Mouse (Mus musculus) midbrain, embryonic 16.5 days (tissue): ENCODE data around the gene Hps3. TPM values are rescaled to one million over a fixed set of nuclear protein-coding genes. Genes with fewer than 3 reads are reported as not detected.
A peak's percentile ranks its signal among the peaks of the same experiment; 100 is the strongest.

Experiments used
- ATAC-seq: fragments of 200-750 bp; cut with Nextera tagmentation; 2 replicates; pipeline ENCODE4 v1.8.0; 2017; ENCODE audit warnings: moderate TSS enrichment
- H3K27ac ChIP-seq: fragments of 300-500 bp; sonication (generic); 2 replicates; pipeline ENCODE4 v1.5.1; 2014; ENCODE audit warnings: mild to moderate bottlenecking, low read length, mixed read lengths
- H3K27me3 ChIP-seq: fragments of 300-500 bp; sonication (generic); 2 replicates; pipeline ENCODE4 v1.6.1; 2014; ENCODE audit warnings: low read depth, low read length, mixed read lengths; ENCODE audit not compliant: control insufficient read depth, insufficient read depth
- H3K36me3 ChIP-seq: fragments of 300-500 bp; sonication (generic); 2 replicates; pipeline ENCODE4 v1.6.1; 2014; ENCODE audit warnings: mild to moderate bottlenecking, low read length, moderate library complexity, mixed read lengths; ENCODE audit not compliant: control insufficient read depth, insufficient read depth
- H3K4me1 ChIP-seq: fragments of 300-500 bp; sonication (generic); 2 replicates; pipeline ENCODE4 v1.6.1; 2014; ENCODE audit warnings: mild to moderate bottlenecking, low read length, mixed read lengths; ENCODE audit not compliant: control insufficient read depth, insufficient read depth
- H3K4me2 ChIP-seq: fragments of 300-500 bp; sonication (generic); 2 replicates; pipeline ENCODE4 v1.6.1; 2014; ENCODE audit warnings: mild to moderate bottlenecking, low read length, mixed read lengths
- H3K4me3 ChIP-seq: fragments of 300-500 bp; sonication (generic); 2 replicates; pipeline ENCODE4 v1.5.1; 2014; ENCODE audit warnings: low read depth, mild to moderate bottlenecking, low read length, moderate library complexity, mixed read lengths
- H3K9ac ChIP-seq: fragments of 300-500 bp; sonication (generic); 2 replicates; pipeline ENCODE4 v1.6.1; 2014; ENCODE audit warnings: low read depth, low read length, mixed read lengths
- H3K9me3 ChIP-seq: fragments of 300-500 bp; sonication (generic); replicated peaks from 2 replicates; pipeline ENCODE4 v1.6.1; 2014; ENCODE audit warnings: mild to moderate bottlenecking, low read length, mixed read lengths; ENCODE audit not compliant: control insufficient read depth, poor library complexity, severe bottlenecking
- WGBS: fragments of 180-500 bp; shearing (Covaris S2); extraction: QIAGEN DNeasy Blood & Tissue Kit; methylation state at CpG from one replicate; pipeline ENCODE4 v1.1.7; 2014; 5-methylcytosine and 5-hydroxymethylcytosine counted together
- polyA plus RNA-seq: library from polyadenylated mRNA; unstranded; fragments of >200 nt; fragmentation: Nextera tagmentation; extraction: Ambion mirVana; gene quantifications from 2 replicates; pipeline ENCODE4 v1.2.1, GENCODE M21; 2015

The Hps3 gene
- polyA plus RNA-seq, 1 experiment from 2014 or later = 12.3 TPM

DNA sequence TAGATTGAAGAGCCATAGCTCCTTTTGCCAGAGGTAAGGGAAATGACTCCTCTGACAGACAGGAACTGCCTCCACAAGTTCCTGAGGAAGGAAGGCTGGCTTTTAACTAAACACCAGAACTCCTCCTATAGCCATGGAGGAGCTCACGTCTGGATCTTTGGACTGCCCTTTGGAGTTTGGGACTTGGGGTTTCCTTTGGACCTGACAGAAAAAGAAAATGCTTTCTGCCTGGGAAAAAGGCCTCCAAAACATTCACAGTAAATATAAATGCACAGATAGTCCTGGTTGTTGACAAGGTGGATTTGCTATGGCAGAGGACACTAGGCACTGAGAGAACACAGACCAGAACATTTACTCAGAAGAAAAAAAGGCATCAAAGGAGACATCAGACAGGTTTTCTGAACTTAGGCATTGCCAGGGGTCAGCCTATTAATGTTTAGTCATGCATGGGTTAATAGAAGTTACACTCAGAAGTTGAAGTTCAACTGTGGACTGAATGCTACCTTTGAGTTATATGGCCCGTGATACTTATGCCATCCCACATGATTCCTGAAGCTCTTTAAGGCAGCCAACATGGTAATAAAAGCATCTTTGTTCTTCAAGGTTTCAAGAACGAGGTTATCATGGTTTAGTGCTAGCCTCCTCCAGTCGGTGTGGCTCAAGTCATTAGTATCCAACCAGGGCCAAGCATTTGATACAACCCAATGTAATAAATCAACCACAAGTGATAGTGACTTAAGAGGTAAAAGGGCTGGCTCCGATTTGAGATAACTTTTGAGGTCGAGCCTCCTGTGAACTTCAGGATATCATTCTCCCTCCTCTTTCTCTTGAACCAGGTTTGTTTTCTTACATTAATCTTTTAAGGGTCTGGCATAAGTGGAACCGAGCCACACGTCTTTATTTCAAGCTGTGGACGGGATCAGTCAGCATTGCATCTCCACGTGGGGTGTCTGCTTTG is 1.1 kb downstream of the Hps3 start:
- no peak for ATAC-seq
- Histone ChIP-seq H3K9ac (peak overlapping the region; percentile 80), H3K4me2 (peak overlapping the region; percentile 81), H3K4me3 (peak overlapping the region; percentile 89), H3K36me3 (no peaks in the 10 kb centered on the region), H3K4me1 (peaks cover 11% of the 10 kb centered on the region), H3K27me3 (no peaks in the 10 kb centered on the region), H3K27ac (peak overlapping the region; percentile 77; the same call in 1 of the 2 replicates), H3K9me3 (no peaks in the 10 kb centered on the region)
- 24% methylated on average over 10 of the region's 10 CpGs for WGBS

DNA sequence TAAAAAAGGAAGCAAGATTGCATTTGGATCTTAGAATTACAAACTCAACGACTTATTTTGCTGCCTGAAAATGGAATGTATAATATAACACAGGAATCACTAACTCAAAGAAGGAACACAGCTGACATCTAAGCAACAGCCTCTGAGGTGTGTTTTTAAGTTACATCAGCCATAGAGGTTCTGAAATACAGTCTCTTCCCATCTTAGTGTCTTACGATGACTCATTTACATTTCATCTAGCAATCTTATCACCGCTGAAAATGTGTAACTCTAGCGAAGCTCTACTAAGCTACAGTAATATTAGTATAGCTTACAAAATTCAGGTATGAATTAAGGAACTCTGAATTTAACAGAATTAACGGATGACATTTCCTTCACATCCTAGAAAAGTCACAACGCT is 4.3 kb downstream of the Hps3 start:
- Histone ChIP-seq H3K36me3 (peaks cover 6% of the 10 kb centered on the region), H3K9me3 (no peaks in the 10 kb centered on the region), H3K27me3 (no peaks in the 10 kb centered on the region), H3K4me3 (no peak overlapping the region), H3K9ac (no peak overlapping the region), H3K4me1 (peaks cover 11% of the 10 kb centered on the region), H3K4me2 (no peak overlapping the region), H3K27ac (no peak overlapping the region)
- no peak for ATAC-seq
- WGBS = 93% methylated on average over 6 of the region's 6 CpGs

DNA sequence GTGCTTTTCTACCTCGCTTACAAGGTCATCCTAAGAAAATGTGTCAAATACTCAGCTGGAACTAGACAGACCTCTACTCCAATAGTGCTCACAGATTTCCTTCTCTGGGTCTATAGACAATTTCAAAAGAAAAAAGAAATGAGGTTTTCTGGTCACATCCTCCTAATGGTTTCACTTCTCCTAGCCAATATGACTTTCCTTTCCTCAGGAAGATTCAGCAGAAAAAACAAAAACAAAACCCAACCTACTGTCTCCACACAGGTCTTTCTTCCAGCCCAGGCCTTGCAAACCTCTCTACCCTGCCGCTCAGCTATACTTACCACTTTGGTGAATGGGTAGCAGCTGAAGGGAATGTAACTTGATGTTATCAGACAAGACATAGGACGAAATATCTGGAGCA is 6.5 kb downstream of the Hps3 start:
- Histone ChIP-seq H3K27ac (no peak overlapping the region), H3K9me3 (no peaks in the 10 kb centered on the region), H3K9ac (no peak overlapping the region), H3K36me3 (peaks cover 20% of the 10 kb centered on the region), H3K4me1 (0 out of 2 replicates have a peak, but pooled peaks cover 3% of the 10 kb centered on the region), H3K4me3 (no peak overlapping the region), H3K4me2 (no peak overlapping the region), H3K27me3 (no peaks in the 10 kb centered on the region)
- 92% methylated on average over 3 of the region's 3 CpGs for WGBS
- ATAC-seq = no peak

DNA sequence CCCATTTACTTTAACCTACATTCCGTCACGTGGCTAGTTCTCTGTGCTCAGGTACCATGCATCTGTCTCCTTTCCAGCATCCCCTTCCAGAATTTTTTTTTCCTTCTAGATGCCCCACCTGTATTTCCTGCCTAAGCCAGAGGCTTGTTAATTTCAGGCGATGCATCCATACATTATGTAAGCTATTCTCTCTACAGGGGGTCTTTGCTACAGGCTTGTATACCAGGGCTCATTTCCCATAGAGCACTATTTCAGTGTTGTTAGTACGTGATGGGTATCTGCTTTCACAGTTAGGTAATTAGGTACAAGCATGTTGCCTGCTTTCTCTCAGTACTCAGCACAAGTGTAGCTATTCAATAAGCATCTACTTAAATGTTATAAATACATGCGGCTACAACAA is 7.3 kb downstream of the Hps3 start:
- Histone ChIP-seq H3K4me3 (no peak overlapping the region), H3K36me3 (peaks cover 23% of the 10 kb centered on the region), H3K27me3 (no peaks in the 10 kb centered on the region), H3K4me2 (no peak overlapping the region), H3K27ac (no peak overlapping the region), H3K4me1 (no peaks in the 10 kb centered on the region), H3K9ac (no peak overlapping the region), H3K9me3 (no peaks in the 10 kb centered on the region)
- ATAC-seq = no peak
- 88% methylated on average over 5 of the region's 5 CpGs for WGBS

DNA sequence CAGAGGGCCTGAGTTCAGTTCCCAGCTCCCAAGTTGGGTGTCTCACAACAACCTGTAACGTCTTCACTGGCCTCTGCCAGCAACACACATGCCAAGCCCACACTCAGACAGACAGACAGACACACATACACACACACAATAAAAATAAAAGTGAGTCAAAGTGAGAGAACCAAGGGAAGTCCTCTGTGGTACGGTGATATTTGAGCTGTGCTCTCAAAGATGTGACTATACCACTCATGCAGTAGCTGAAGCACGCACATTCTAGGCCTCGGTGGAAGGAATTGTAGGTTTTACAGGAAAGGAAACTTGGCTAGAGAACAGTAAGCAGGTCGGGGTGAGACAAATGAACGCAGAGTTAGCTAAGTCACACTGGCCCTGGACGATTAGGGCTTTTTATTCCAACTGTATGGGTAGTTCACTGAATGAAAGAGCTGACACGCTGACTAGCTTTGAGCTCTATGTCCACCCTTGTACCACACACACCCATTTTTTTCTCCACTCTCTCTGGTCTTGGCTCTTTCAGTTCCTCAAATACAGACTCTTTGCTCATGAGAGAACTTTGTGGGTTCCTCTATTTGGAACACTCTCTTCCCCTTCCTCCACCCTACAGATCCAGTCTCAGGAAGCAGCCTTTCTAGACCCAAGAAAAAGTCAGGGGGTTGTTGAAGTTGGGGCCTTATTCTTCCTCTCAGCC is 8.0 kb downstream of the Hps3 start:
- no peak overlapping the region for H3K4me3 ChIP-seq
- no peak for ATAC-seq
- H3K27ac ChIP-seq = no peak overlapping the region
- no peaks in the 10 kb centered on the region for H3K27me3 ChIP-seq
- 94% methylated on average over 8 of the region's 8 CpGs for WGBS
- no peaks in the 10 kb centered on the region for H3K4me1 ChIP-seq
- peaks cover 29% of the 10 kb centered on the region for H3K36me3 ChIP-seq
- H3K9ac ChIP-seq = no peak overlapping the region
- no peaks in the 10 kb centered on the region for H3K9me3 ChIP-seq
- H3K4me2 ChIP-seq = no peak overlapping the region

DNA sequence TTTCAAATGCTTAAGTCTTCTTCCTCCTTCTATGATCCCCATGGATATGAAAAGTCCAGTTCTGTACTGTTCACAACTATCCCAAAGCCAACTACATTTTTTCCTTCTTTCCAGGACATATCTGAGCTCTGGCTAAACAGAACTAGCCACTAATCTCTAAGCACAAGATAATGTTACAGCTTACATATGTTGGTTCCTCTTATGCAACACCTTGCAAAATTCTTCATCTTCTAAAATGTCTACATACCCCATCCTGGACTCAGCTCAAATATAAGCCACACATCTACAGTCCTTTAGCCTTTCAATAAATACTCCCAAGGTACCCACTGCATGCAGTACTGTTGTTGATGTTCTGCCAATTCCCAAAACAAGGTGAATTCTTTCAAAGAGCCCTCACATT is 8.6 kb downstream of the Hps3 start:
- Histone ChIP-seq H3K36me3 (peaks cover 29% of the 10 kb centered on the region), H3K27ac (no peak overlapping the region), H3K4me2 (no peak overlapping the region), H3K4me3 (no peak overlapping the region), H3K9me3 (no peaks in the 10 kb centered on the region), H3K27me3 (no peaks in the 10 kb centered on the region), H3K4me1 (no peaks in the 10 kb centered on the region), H3K9ac (no peak overlapping the region)
- no peak for ATAC-seq

DNA sequence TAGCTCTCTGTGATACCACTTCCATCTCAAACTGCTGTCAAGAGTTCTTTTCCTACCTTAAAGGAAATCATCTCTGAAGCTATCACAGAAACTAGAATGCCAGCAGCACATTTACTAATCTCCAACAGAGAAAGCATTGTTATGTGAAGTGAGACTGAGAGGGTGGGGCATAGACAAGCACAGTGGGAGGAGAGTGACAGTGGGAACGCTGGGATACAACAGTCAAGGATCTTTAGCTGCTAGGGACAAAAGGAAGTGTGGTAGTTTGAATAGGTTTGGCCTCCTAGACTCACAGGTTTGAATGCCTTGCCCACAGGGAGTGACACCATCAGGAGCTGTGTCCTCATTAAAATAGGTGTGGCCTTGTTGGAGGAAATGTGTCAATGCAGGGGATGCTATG is 11.3 kb downstream of the Hps3 start:
- ATAC-seq = no peak
- Histone ChIP-seq H3K9me3 (no peaks in the 10 kb centered on the region), H3K27me3 (no peaks in the 10 kb centered on the region), H3K4me3 (no peak overlapping the region), H3K36me3 (peaks cover 29% of the 10 kb centered on the region), H3K9ac (no peak overlapping the region), H3K27ac (no peak overlapping the region), H3K4me1 (no peaks in the 10 kb centered on the region), H3K4me2 (no peak overlapping the region)
- WGBS = 38% methylated on average over 1 of the region's 1 CpGs

DNA sequence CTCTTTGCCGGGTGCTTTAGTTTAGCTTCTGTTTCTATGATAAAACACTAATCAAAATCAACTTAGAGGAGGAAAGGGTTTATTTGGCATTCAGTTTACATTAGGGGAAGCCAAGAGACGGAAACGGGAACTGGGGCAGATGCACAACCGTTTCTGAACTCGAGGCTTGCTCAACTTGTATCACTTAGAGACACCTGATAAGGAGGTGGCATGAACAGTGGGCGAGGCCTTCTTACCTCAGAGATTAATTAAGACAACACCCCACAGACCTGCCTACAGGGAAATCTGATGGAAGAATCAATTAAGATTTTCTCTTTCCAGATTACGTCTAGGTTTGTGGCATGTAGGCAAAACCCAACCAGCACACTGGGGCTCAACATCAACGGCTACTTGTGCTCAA is 17.0 kb downstream of the Hps3 start:
- WGBS = 93% methylated on average over 8 of the region's 8 CpGs
- peaks cover 23% of the 10 kb centered on the region for H3K36me3 ChIP-seq
- H3K4me1 ChIP-seq = no peaks in the 10 kb centered on the region
- H3K9ac ChIP-seq = no peak overlapping the region
- no peak overlapping the region for H3K27ac ChIP-seq
- H3K27me3 ChIP-seq = no peaks in the 10 kb centered on the region
- H3K9me3 ChIP-seq = no peaks in the 10 kb centered on the region
- no peak overlapping the region for H3K4me3 ChIP-seq
- ATAC-seq = no peak
- no peak overlapping the region for H3K4me2 ChIP-seq

DNA sequence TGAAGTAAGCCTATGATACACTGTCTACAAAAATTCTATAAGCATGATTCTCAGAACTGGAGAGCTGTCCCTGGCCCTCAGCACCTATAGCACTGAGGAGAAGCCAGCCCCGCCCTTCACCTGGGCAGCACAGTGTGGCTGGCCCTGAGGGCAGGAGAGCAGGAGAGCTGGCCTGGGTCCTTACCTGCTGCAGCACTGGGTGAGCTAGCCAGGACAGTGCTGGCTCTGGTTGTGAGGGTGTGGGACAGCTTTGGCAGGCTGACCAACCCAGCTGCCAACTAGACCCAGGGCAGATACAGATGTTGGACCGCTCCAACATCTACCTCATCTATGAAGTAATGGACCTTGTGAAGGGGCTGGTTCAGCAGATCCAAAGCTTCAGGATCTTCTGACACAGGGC is 20.7 kb downstream of the Hps3 start:
- ATAC-seq = no peak
- Histone ChIP-seq H3K9me3 (no peaks in the 10 kb centered on the region), H3K4me3 (no peak overlapping the region), H3K27me3 (no peaks in the 10 kb centered on the region), H3K4me2 (no peak overlapping the region), H3K9ac (no peak overlapping the region), H3K36me3 (peaks cover 14% of the 10 kb centered on the region), H3K27ac (no peak overlapping the region), H3K4me1 (no peaks in the 10 kb centered on the region)
- 100% methylated on average over 2 of the region's 2 CpGs for WGBS
